Mouse (Mus musculus) midbrain, embryonic 13.5 days (tissue): Measurements from ENCODE around the gene Tsks. TPM values are rescaled to one million over a fixed set of nuclear protein-coding genes. Genes with fewer than 3 reads are reported as not detected.

ENCODE experiments used
- ATAC-seq: fragments of 200-750 bp; cut with Nextera tagmentation; 2 replicates; pipeline ENCODE4 v1.8.0; 2017; ENCODE audit warnings: mild to moderate bottlenecking, moderate TSS enrichment, moderate library complexity
- H3K27ac ChIP-seq: fragments of 300-500 bp; sonication (generic); 2 replicates; pipeline ENCODE4 v1.5.1; 2015; ENCODE audit warnings: inconsistent platforms, mild to moderate bottlenecking, moderate library complexity
- H3K27me3 ChIP-seq: fragments of 300-500 bp; sonication (generic); 2 replicates; pipeline ENCODE4 v1.6.1; 2015; ENCODE audit warnings: mild to moderate bottlenecking, inconsistent platforms
- H3K36me3 ChIP-seq: fragments of 300-500 bp; sonication (generic); 2 replicates; pipeline ENCODE4 v1.6.1; 2015; ENCODE audit warnings: mild to moderate bottlenecking, inconsistent platforms
- H3K4me1 ChIP-seq: fragments of 300-500 bp; sonication (generic); replicated peaks from 2 replicates; pipeline ENCODE4 v1.6.1; 2015; ENCODE audit warnings: inconsistent platforms
- H3K4me2 ChIP-seq: fragments of 300-500 bp; sonication (generic); replicated peaks from 2 replicates; pipeline ENCODE4 v1.6.1; 2015; ENCODE audit warnings: moderate library complexity, mild to moderate bottlenecking, inconsistent platforms
- H3K4me3 ChIP-seq: fragments of 300-500 bp; sonication (generic); replicated peaks from 2 replicates; pipeline ENCODE4 v1.5.1; 2015; ENCODE audit warnings: mild to moderate bottlenecking, inconsistent platforms
- H3K9ac ChIP-seq: fragments of 300-500 bp; sonication (generic); replicated peaks from 2 replicates; pipeline ENCODE4 v1.6.1; 2015; ENCODE audit warnings: mild to moderate bottlenecking, inconsistent platforms
- H3K9me3 ChIP-seq: fragments of 300-500 bp; sonication (generic); 2 replicates; pipeline ENCODE4 v1.6.1; 2016; ENCODE audit warnings: mild to moderate bottlenecking, inconsistent platforms
- WGBS: fragments of 180-500 bp; shearing (Covaris S2); methylation state at CpG from one replicate; pipeline ENCODE4 v1.1.7; 2015; 5-methylcytosine and 5-hydroxymethylcytosine counted together
- polyA plus RNA-seq: library from polyadenylated mRNA; unstranded; fragments of >200 nt; fragmentation: Nextera tagmentation; extraction: Ambion mirVana; gene quantifications from 2 replicates; pipeline ENCODE4 v1.2.1, GENCODE M21; 2015

Tsks gene
- polyA plus RNA-seq, 1 experiment from 2014 or later = 0.17 TPM

- Histone ChIP-seq H3K9me3 (no peaks in the 10 kb centered on the region), H3K9ac (no peak overlapping the region), H3K36me3 (peaks cover 88% of the 10 kb centered on the region), H3K4me1 (no peaks in the 10 kb centered on the region), H3K27me3 (no peaks in the 10 kb centered on the region), H3K4me2 (no peak overlapping the region), H3K27ac (no peak overlapping the region), H3K4me3 (no peak overlapping the region)
- whole genome bisulfite sequencing = 95% methylated on average over 5 of the region's 5 CpGs
- no peak for ATAC-seq
Measured at GRCm38 (mm10) chr7:44962831-44963230, 19.8 kb downstream of the Tsks start.

- ATAC-seq = no peak; the same call in 1 of the 2 replicates
- H3K9ac ChIP-seq = no peak overlapping the region
- no peaks in the 10 kb centered on the region for H3K27me3 ChIP-seq
- no peak overlapping the region for H3K27ac ChIP-seq
- no peak overlapping the region for H3K4me3 ChIP-seq
- no peak overlapping the region for H3K4me2 ChIP-seq
- 0 out of 2 replicates have a peak, but pooled peaks cover 5% of the 10 kb centered on the region for H3K4me1 ChIP-seq
- 94% methylated on average over 13 of the region's 13 CpGs for WGBS
- no peaks in the 10 kb centered on the region for H3K9me3 ChIP-seq
- H3K36me3 ChIP-seq = peaks cover 77% of the 10 kb centered on the region
Measured at GRCm38 (mm10) chr7:44964990-44965389, 22.0 kb downstream of the Tsks start.

- Histone ChIP-seq H3K4me2 (no peak overlapping the region), H3K36me3 (peaks cover 69% of the 10 kb centered on the region), H3K27me3 (no peaks in the 10 kb centered on the region), H3K4me1 (peaks cover 9% of the 10 kb centered on the region), H3K27ac (no peak overlapping the region), H3K9ac (no peak overlapping the region), H3K9me3 (no peaks in the 10 kb centered on the region), H3K4me3 (no peak overlapping the region)
- no peak for ATAC-seq
- WGBS = 85% methylated on average over 7 of the region's 7 CpGs
Measured at GRCm38 (mm10) chr7:44965975-44966374, 23.0 kb downstream of the Tsks start.

GRCm38 (mm10) chr7:44966638-44967037 is 23.6 kb downstream of the Tsks start:
- no peaks in the 10 kb centered on the region for H3K9me3 ChIP-seq
- no peak for ATAC-seq
- H3K27me3 ChIP-seq = no peaks in the 10 kb centered on the region
- no peak overlapping the region for H3K4me3 ChIP-seq
- H3K4me2 ChIP-seq = no peak overlapping the region
- H3K9ac ChIP-seq = no peak overlapping the region
- WGBS = 80% methylated on average over 15 of the region's 15 CpGs
- peaks cover 15% of the 10 kb centered on the region for H3K4me1 ChIP-seq
- peaks cover 62% of the 10 kb centered on the region for H3K36me3 ChIP-seq
- H3K27ac ChIP-seq = no peak overlapping the region

- H3K27me3 ChIP-seq = no peaks in the 10 kb centered on the region
- peaks cover 45% of the 10 kb centered on the region for H3K4me1 ChIP-seq
- peak; percentile 96 for ATAC-seq
- H3K27ac ChIP-seq = peak overlapping the region; percentile 86
- H3K4me2 ChIP-seq = peak overlapping the region; percentile 77
- under 1% methylated on average over 36 of the region's 36 CpGs for WGBS
- peaks cover 29% of the 10 kb centered on the region for H3K36me3 ChIP-seq
- no peaks in the 10 kb centered on the region for H3K9me3 ChIP-seq
- H3K4me3 ChIP-seq = peak overlapping the region; percentile 55
- H3K9ac ChIP-seq = peak overlapping the region; percentile 71
Measured at GRCm38 (mm10) chr7:44970231-44970691, 27.3 kb downstream of the Tsks start.

- H3K4me1 ChIP-seq = peaks cover 50% of the 10 kb centered on the region
- 78% methylated on average over 7 of the region's 7 CpGs for WGBS
- peaks cover 29% of the 10 kb centered on the region for H3K36me3 ChIP-seq
- H3K27ac ChIP-seq = peak overlapping the region; percentile 86
- H3K9ac ChIP-seq = peak overlapping the region; percentile 71
- H3K4me2 ChIP-seq = peak overlapping the region; percentile 77
- no peaks in the 10 kb centered on the region for H3K9me3 ChIP-seq
- peak overlapping the region; percentile 55 for H3K4me3 ChIP-seq
- ATAC-seq = no peak
- no peaks in the 10 kb centered on the region for H3K27me3 ChIP-seq
Measured at GRCm38 (mm10) chr7:44971142-44971541, 28.1 kb downstream of the Tsks start.

- no peaks in the 10 kb centered on the region for H3K27me3 ChIP-seq
- peak overlapping the region; percentile 97 for H3K27ac ChIP-seq
- peaks cover 35% of the 10 kb centered on the region for H3K36me3 ChIP-seq
- H3K4me3 ChIP-seq = peak overlapping the region; percentile 58
- H3K4me1 ChIP-seq = peaks cover 50% of the 10 kb centered on the region
- peak overlapping the region; percentile 93 for H3K4me2 ChIP-seq
- peak overlapping the region; percentile 77 for H3K9ac ChIP-seq
- no peaks in the 10 kb centered on the region for H3K9me3 ChIP-seq
- no peak for ATAC-seq
- 26% methylated on average over 14 of the region's 14 CpGs for WGBS
Measured at GRCm38 (mm10) chr7:44973415-44974130, 30.6 kb downstream of the Tsks start.

- peak; percentile 65 for ATAC-seq
- Histone ChIP-seq H3K36me3 (peaks cover 44% of the 10 kb centered on the region), H3K4me1 (peaks cover 48% of the 10 kb centered on the region), H3K27ac (peak within 1 kb of the TSS; percentile 97), H3K4me2 (peak within 1 kb of the TSS; percentile 93), H3K9ac (peak within 1 kb of the TSS; percentile 77), H3K4me3 (peak within 1 kb of the TSS; percentile 58), H3K27me3 (no peaks in the 10 kb centered on the region), H3K9me3 (no peaks in the 10 kb centered on the region)
- WGBS = under 1% methylated on average over 22 of the region's 22 CpGs
Measured at GRCm38 (mm10) chr7:44974383-44975116, 31.5 kb downstream of the Tsks start, which contains the start of gene Cpt1c. Gene Cpt1c, minus strand, starts transcription at chr7:44974851.

- WGBS = 21% methylated on average over 6 of the region's 6 CpGs
- H3K27me3 ChIP-seq = no peaks in the 10 kb centered on the region
- ATAC-seq = no peak
- peak overlapping the region; percentile 93 for H3K4me2 ChIP-seq
- peak overlapping the region; percentile 42; the same call in 1 of the 2 replicates for H3K9ac ChIP-seq
- H3K4me3 ChIP-seq = peak overlapping the region; percentile 58
- H3K4me1 ChIP-seq = peaks cover 44% of the 10 kb centered on the region
- H3K27ac ChIP-seq = peak overlapping the region; percentile 97
- no peaks in the 10 kb centered on the region for H3K9me3 ChIP-seq
- peaks cover 49% of the 10 kb centered on the region for H3K36me3 ChIP-seq
Measured at GRCm38 (mm10) chr7:44975117-44975419, 32.1 kb downstream of the Tsks start.

GRCm38 (mm10) chr7:44978300-44978699 is 35.3 kb downstream of the Tsks start:
- Histone ChIP-seq H3K9ac (no peak overlapping the region), H3K36me3 (peaks cover 77% of the 10 kb centered on the region), H3K4me1 (peaks cover 21% of the 10 kb centered on the region), H3K27me3 (no peaks in the 10 kb centered on the region), H3K9me3 (no peaks in the 10 kb centered on the region), H3K27ac (no peak overlapping the region), H3K4me2 (no peak overlapping the region), H3K4me3 (no peak overlapping the region)
- no peak for ATAC-seq
- 99% methylated on average over 3 of the region's 3 CpGs for WGBS

- 95% methylated on average over 8 of the region's 8 CpGs for WGBS
Measured at GRCm38 (mm10) chr7:44981539-44981938, 38.5 kb downstream of the Tsks start.

GRCm38 (mm10) chr7:44983085-44983484 is 40.1 kb downstream of the Tsks start:
- H3K27ac ChIP-seq = peak overlapping the region; percentile 95; the same call in 1 of the 2 replicates
- no peak overlapping the region for H3K9ac ChIP-seq
- H3K36me3 ChIP-seq = peaks cover 48% of the 10 kb centered on the region
- WGBS = 39% methylated on average over 6 of the region's 6 CpGs
- H3K27me3 ChIP-seq = no peaks in the 10 kb centered on the region
- peaks cover 31% of the 10 kb centered on the region for H3K4me1 ChIP-seq
- H3K4me2 ChIP-seq = peak overlapping the region; percentile 65
- H3K4me3 ChIP-seq = no peak overlapping the region
- no peaks in the 10 kb centered on the region for H3K9me3 ChIP-seq
- no peak for ATAC-seq

More at GRCm38 (mm10) chr7:44981539-44981938, 38.5 kb downstream of the Tsks start:
- no peaks in the 10 kb centered on the region for H3K27me3 ChIP-seq
- H3K9ac ChIP-seq = no peak overlapping the region
- no peaks in the 10 kb centered on the region for H3K9me3 ChIP-seq
- H3K4me3 ChIP-seq = no peak overlapping the region
- peaks cover 63% of the 10 kb centered on the region for H3K36me3 ChIP-seq
- H3K4me2 ChIP-seq = no peak overlapping the region
- ATAC-seq = no peak
- H3K27ac ChIP-seq = no peak overlapping the region
- peaks cover 25% of the 10 kb centered on the region for H3K4me1 ChIP-seq
